Mouse (Mus musculus) gastrocnemius, adult 2 months (tissue): Measurements from ENCODE around the gene Bnip3. TPM values are rescaled to one million over a fixed set of nuclear protein-coding genes. Genes with fewer than 3 reads are reported as not detected.

Source experiments
- DNase-seq: peaks from one replicate; pipeline ENCODE4 v3.0.0; 2022
- H3K27ac ChIP-seq: fragments of 200-600 bp; 2 replicates; pipeline ENCODE4 v1.8.1; 2022; ENCODE audit warnings: mild to moderate bottlenecking
- H3K4me3 ChIP-seq: fragments of 200-600 bp; 2 replicates; pipeline ENCODE4 v1.8.1; 2022; ENCODE audit warnings: mild to moderate bottlenecking, moderate library complexity
- CTCF ChIP-seq: fragments of 200-600 bp; IDR thresholded peaks from 2 replicates; pipeline ENCODE4 v1.8.1; 2022; ENCODE audit warnings: antibody characterized with exemption, mild to moderate bottlenecking, moderate library complexity
- intact Hi-C: fragments of 180-260 bp; cut with DNase I; formaldehyde crosslinking; loops from one replicate; pipeline ENCODE4 v1.15.1; 2025
- total RNA-seq, 2 experiments: library from RNA; stranded (reverse); gene quantifications; 2 replicates each; pipeline ENCODE4 v1.2.3; 2021

Gene Bnip3
- total RNA-seq, 2 experiments from 2014 or later, result 269 to 303 TPM

DNA sequence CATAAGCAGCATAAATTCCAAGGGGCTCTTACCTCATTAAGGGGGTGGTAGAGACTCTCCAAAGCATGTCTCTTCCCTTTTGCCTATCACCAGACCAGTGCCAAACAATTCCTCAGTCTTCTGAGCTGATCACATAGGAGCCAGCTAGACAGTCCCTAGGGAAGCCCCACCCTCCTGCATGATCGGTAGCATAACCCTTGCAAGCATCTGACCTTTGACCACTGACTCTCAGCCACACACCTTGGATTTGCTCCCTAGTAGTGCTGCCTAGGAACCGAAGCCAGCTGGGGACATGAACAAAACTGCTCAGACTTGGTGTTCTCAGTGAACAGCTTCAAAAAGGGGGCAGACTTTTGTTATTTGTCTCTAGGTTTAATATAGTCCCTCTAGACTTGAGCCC lies 11.2 kb downstream of the Bnip3 start:
- H3K4me3 ChIP-seq, result no peak overlapping the region; the same call in none of the 2 replicates
- TF ChIP-seq CTCF, result no peak
- H3K27ac ChIP-seq, result peak overlapping the region; percentile 79
- no peak for DNase-seq
- intact Hi-C loops, result no loop called here

- Histone ChIP-seq H3K27ac (no peak overlapping the region), H3K4me3 (no peak overlapping the region)
- no peak for DNase-seq
- intact Hi-C loops, result no loop called here
- TF ChIP-seq CTCF, result no peak
Measured at GRCm38 (mm10) chr7:138885365-138886289, 23.7 kb downstream of the Bnip3 start.

DNA sequence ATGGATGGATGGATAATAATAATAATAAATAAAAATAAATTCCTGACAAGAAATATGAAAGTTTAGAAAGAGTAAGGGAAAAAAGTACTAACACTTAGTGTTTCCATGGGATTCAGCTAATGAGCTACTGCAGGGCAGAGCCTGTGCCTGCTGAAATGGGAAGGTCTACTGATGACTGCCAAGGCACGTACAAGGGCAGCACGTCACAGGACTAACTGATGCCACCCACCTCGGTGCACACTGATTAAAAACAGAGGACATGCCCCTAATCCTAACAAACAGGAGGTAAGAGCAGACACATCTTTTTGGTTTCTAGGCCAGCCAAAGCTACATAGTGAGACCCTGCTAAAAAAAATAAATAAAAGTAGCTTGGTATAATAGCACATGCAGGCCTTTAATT lies 25.6 kb downstream of the Bnip3 start:
- no peak for TF ChIP-seq CTCF
- intact Hi-C loops, result no loop called here
- Histone ChIP-seq H3K27ac (no peak overlapping the region), H3K4me3 (no peak overlapping the region)
- no peak for DNase-seq

GRCm38 (mm10) chr7:138875031-138875430 lies 34.3 kb downstream of the Bnip3 start:
- Histone ChIP-seq H3K4me3 (no peak overlapping the region), H3K27ac (peak overlapping the region; percentile 75)
- intact Hi-C loops, result no loop called here
- no peak for TF ChIP-seq CTCF
- DNase-seq, result no peak

- H3K27ac ChIP-seq, result 0 out of 2 replicates have a peak overlapping the region, but pooled peaks have one; percentile 5
- no peak for TF ChIP-seq CTCF
- no peak overlapping the region for H3K4me3 ChIP-seq
- intact Hi-C loops, result no loop called here
- DNase-seq, result no peak
Measured at GRCm38 (mm10) chr7:138872956-138873355, 36.4 kb downstream of the Bnip3 start.

DNA sequence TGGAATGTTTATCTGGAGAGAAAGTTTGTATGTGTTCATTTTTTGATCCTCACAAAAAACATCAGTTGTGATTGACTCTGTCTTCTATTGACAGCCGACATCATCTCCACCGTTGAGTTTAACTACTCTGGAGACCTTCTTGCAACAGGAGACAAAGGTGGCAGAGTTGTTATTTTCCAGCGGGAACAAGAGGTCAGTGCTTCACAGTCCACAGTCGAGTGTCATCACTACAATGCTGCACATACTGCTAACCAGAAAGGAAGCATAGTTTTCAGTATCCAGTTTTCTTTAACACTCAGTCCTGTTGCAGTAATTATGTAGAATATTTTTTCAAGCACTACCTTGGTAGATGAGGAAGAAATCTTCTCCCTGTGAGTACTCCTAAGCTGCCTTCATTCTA lies 41.0 kb downstream of the Bnip3 start:
- TF ChIP-seq CTCF, result no peak
- intact Hi-C loops, result loop anchor here (5.0 kb wide), 1 partner anchor 39 kb away; the partner anchor contains the start of gene Bnip3

DNA sequence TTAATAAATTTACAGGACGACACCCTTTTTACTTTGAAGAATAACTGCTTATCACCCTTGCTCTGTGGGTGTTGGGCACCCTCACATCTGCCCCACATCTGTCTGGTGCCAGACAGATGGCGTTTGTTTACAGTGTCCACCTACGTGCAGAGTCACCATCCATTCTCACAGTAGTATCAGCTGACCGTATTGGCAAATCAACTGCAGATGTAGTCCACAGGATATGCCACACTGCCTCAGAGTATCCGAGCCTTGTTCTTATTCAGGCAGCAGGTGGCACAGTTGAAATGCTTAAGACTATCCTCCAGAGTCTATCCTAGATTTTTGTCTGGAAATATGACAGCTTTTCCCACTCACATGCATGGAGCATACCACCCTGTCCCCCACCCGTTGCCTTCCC lies 42.0 kb downstream of the Bnip3 start:
- peak overlapping the region; percentile 69 for H3K27ac ChIP-seq
- intact Hi-C loops, result loop anchor here (5.0 kb wide), 1 partner anchor 40 kb away; the partner anchor contains the start of gene Bnip3
- DNase-seq, result no peak
- no peak overlapping the region for H3K4me3 ChIP-seq
- TF ChIP-seq CTCF, result peak; percentile 27; the same call in 1 of the 2 replicates

More for the DNA sequence above, 41.0 kb downstream of the Bnip3 start:
- Histone ChIP-seq H3K4me3 (no peak overlapping the region), H3K27ac (no peak overlapping the region)
- DNase-seq, result no peak

GRCm38 (mm10) chr7:138864776-138865175 lies 44.5 kb downstream of the Bnip3 start:
- H3K4me3 ChIP-seq, result no peak overlapping the region
- intact Hi-C loops, result loop anchor here (5.0 kb wide), 1 partner anchor 43 kb away; the partner anchor contains the start of gene Bnip3
- peak overlapping the region; percentile 69; the same call in 1 of the 2 replicates for H3K27ac ChIP-seq
- no peak for DNase-seq
- no peak for TF ChIP-seq CTCF

- intact Hi-C loops, result no loop called here
- Histone ChIP-seq H3K27ac (peak overlapping the region; percentile 69), H3K4me3 (no peak overlapping the region)
- TF ChIP-seq CTCF, result no peak
- DNase-seq, result peak; percentile 63
Measured at GRCm38 (mm10) chr7:138863950-138864572, 45.3 kb downstream of the Bnip3 start.

GRCm38 (mm10) chr7:138856670-138857069 lies 52.6 kb downstream of the Bnip3 start:
- intact Hi-C loops, result no loop called here
- no peak for DNase-seq

DNA sequence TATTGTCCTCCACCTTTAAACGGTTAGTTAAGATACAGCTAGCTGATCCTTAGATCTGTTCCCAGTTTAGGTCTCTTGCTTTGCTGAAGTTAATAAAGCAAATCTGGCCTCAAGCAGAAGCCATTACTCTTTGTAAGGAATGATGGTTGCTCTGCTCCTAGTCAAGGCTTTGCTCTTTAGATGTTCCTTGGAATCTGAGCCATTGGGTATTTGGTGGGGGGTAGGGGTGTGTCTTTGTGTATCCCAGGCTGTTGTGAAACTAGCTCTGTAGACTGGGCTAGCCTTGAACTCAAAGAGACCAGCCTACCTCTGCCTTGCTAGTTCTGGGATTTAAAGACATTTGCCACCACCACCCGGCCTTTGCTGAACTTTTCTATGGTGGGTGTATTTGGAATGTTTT lies 55.1 kb downstream of the Bnip3 start:
- no peak for TF ChIP-seq CTCF
- no peak for DNase-seq
- intact Hi-C loops, result no loop called here
- H3K4me3 ChIP-seq, result no peak overlapping the region
- no peak overlapping the region for H3K27ac ChIP-seq

More at GRCm38 (mm10) chr7:138856670-138857069, 52.6 kb downstream of the Bnip3 start:
- TF ChIP-seq CTCF, result no peak
- no peak overlapping the region for H3K4me3 ChIP-seq
- peak overlapping the region; percentile 56; the same call in 1 of the 2 replicates for H3K27ac ChIP-seq

DNA sequence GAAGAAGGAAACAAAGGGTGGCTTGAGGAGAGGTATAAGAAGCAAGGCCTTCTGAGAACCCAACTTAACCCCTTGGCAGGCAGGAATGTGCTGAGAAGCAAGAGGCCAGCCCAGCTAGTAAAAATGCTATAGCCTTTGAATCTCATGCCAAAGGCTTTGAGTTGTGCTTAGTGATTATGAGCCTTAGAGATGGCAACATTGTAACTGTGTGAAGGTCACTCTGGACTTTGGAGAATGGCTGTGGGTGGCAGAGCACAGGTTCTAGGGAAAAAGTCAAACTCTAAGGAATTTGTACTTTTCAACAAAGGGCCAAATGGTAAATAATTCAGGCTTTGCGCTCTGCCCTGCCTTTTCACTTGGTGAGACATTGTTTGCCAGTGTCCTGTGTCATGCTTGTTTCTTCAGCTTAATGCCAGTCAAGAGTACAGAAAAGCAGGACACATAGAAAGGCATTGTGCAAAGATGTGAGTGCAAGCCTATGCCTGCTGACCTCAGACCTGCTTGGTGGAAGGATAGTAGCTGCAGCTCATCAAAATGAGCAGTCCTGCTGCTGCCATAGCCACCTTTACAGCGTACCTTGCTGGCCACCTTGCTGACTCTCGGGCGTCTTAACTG lies 55.8 kb downstream of the Bnip3 start:
- Histone ChIP-seq H3K4me3 (no peak overlapping the region), H3K27ac (peak overlapping the region; percentile 25; the same call in 1 of the 2 replicates)
- no peak for TF ChIP-seq CTCF
- intact Hi-C loops, result no loop called here
- DNase-seq, result no peak
